Mouse (Mus musculus): ENCODE results near the gene Casp7. TPM values are rescaled to one million over a fixed set of nuclear protein-coding genes. Genes with fewer than 3 reads are reported as not detected.

The Casp7 gene
- polyA plus RNA-seq, 1 experiment from 2014 or later, result 19.6 TPM

GRCm38 (mm10) chr19:56378007-56378406 is 18.9 kb upstream of the Casp7 start:
- Histone ChIP-seq H3K27me3 (ENCODE audit: control insufficient read depth, insufficient read depth, low read length) (no peaks in the 10 kb centered on the region), H3K27ac (ENCODE audit: low read depth, low read length) (no peak overlapping the region), H3K36me3 (ENCODE audit: control insufficient read depth, insufficient read depth, low read length) (no peaks in the 10 kb centered on the region), H3K4me2 (ENCODE audit: low read depth, low read length, severe bottlenecking) (no peak overlapping the region), H3K9ac (ENCODE audit: low read length) (no peak overlapping the region), H3K9me3 (ENCODE audit: control insufficient read depth, low read length) (no peaks in the 10 kb centered on the region), H3K4me3 (ENCODE audit: low read depth, low read length) (no peak overlapping the region), H3K4me1 (replicated peaks; ENCODE audit: control insufficient read depth, insufficient read depth, low read length) (no peaks in the 10 kb centered on the region)
- ATAC-seq (replicated peaks; ENCODE audit: low FRiP score) (no peak), DNase-seq (ENCODE audit: low spot score) (no peak)
- 83% methylated on average over 5 of the region's 5 CpGs for WGBS

- H3K4me3 ChIP-seq (ENCODE audit: low read depth, low read length), result no peak overlapping the region
- no peak for DNase-seq (ENCODE audit: low spot score)
- H3K9ac ChIP-seq (ENCODE audit: low read length), result no peak overlapping the region
- no peaks in the 10 kb centered on the region for H3K36me3 ChIP-seq (ENCODE audit: control insufficient read depth, insufficient read depth, low read length)
- ATAC-seq (replicated peaks; ENCODE audit: low FRiP score), result no peak
- H3K9me3 ChIP-seq (ENCODE audit: control insufficient read depth, low read length), result no peaks in the 10 kb centered on the region
- no peaks in the 10 kb centered on the region for H3K27me3 ChIP-seq (ENCODE audit: control insufficient read depth, insufficient read depth, low read length)
- no peaks in the 10 kb centered on the region for H3K4me1 ChIP-seq (replicated peaks; ENCODE audit: control insufficient read depth, insufficient read depth, low read length)
- H3K27ac ChIP-seq (ENCODE audit: low read depth, low read length), result no peak overlapping the region
- no peak overlapping the region for H3K4me2 ChIP-seq (ENCODE audit: low read depth, low read length, severe bottlenecking)
- WGBS, result 87% methylated on average over 13 of the region's 13 CpGs
Observed at GRCm38 (mm10) chr19:56378554-56379172, 18.3 kb upstream of the Casp7 start.

GRCm38 (mm10) chr19:56380341-56380740 is 16.6 kb upstream of the Casp7 start:
- Histone ChIP-seq H3K27me3 (ENCODE audit: control insufficient read depth, insufficient read depth, low read length) (no peaks in the 10 kb centered on the region), H3K4me1 (replicated peaks; ENCODE audit: control insufficient read depth, insufficient read depth, low read length) (no peaks in the 10 kb centered on the region), H3K4me2 (ENCODE audit: low read depth, low read length, severe bottlenecking) (no peak overlapping the region), H3K9me3 (ENCODE audit: control insufficient read depth, low read length) (no peaks in the 10 kb centered on the region), H3K36me3 (ENCODE audit: control insufficient read depth, insufficient read depth, low read length) (no peaks in the 10 kb centered on the region), H3K9ac (ENCODE audit: low read length) (no peak overlapping the region), H3K4me3 (ENCODE audit: low read depth, low read length) (no peak overlapping the region), H3K27ac (ENCODE audit: low read depth, low read length) (no peak overlapping the region)
- ATAC-seq (replicated peaks; ENCODE audit: low FRiP score), result no peak
- 82% methylated on average over 7 of the region's 7 CpGs for WGBS
- DNase-seq (ENCODE audit: low spot score), result no peak

GRCm38 (mm10) chr19:56381407-56381806 is 15.5 kb upstream of the Casp7 start:
- ATAC-seq (replicated peaks; ENCODE audit: low FRiP score), result no peak
- DNase-seq (ENCODE audit: low spot score), result no peak
- no peak overlapping the region for H3K4me2 ChIP-seq (ENCODE audit: low read depth, low read length, severe bottlenecking)
- H3K36me3 ChIP-seq (ENCODE audit: control insufficient read depth, insufficient read depth, low read length), result no peaks in the 10 kb centered on the region
- no peaks in the 10 kb centered on the region for H3K9me3 ChIP-seq (ENCODE audit: control insufficient read depth, low read length)
- no peak overlapping the region for H3K4me3 ChIP-seq (ENCODE audit: low read depth, low read length)
- H3K27ac ChIP-seq (ENCODE audit: low read depth, low read length), result no peak overlapping the region
- 92% methylated on average over 10 of the region's 10 CpGs for WGBS
- H3K27me3 ChIP-seq (ENCODE audit: control insufficient read depth, insufficient read depth, low read length), result no peaks in the 10 kb centered on the region
- H3K9ac ChIP-seq (ENCODE audit: low read length), result no peak overlapping the region
- no peaks in the 10 kb centered on the region for H3K4me1 ChIP-seq (replicated peaks; ENCODE audit: control insufficient read depth, insufficient read depth, low read length)

GRCm38 (mm10) chr19:56385546-56385945 is 11.4 kb upstream of the Casp7 start:
- DNase-seq (ENCODE audit: low spot score) (no peak), ATAC-seq (replicated peaks; ENCODE audit: low FRiP score) (no peak)
- Histone ChIP-seq H3K36me3 (ENCODE audit: control insufficient read depth, insufficient read depth, low read length) (no peaks in the 10 kb centered on the region), H3K9me3 (ENCODE audit: control insufficient read depth, low read length) (no peaks in the 10 kb centered on the region), H3K9ac (ENCODE audit: low read length) (no peak overlapping the region), H3K27me3 (ENCODE audit: control insufficient read depth, insufficient read depth, low read length) (no peaks in the 10 kb centered on the region), H3K4me1 (replicated peaks; ENCODE audit: control insufficient read depth, insufficient read depth, low read length) (no peaks in the 10 kb centered on the region), H3K27ac (ENCODE audit: low read depth, low read length) (no peak overlapping the region), H3K4me3 (ENCODE audit: low read depth, low read length) (no peak overlapping the region), H3K4me2 (ENCODE audit: low read depth, low read length, severe bottlenecking) (no peak overlapping the region)
- WGBS, result 91% methylated on average over 5 of the region's 5 CpGs

- Histone ChIP-seq H3K9ac (ENCODE audit: low read length) (no peak overlapping the region), H3K27me3 (ENCODE audit: control insufficient read depth, insufficient read depth, low read length) (no peaks in the 10 kb centered on the region), H3K9me3 (ENCODE audit: control insufficient read depth, low read length) (no peaks in the 10 kb centered on the region), H3K4me3 (ENCODE audit: low read depth, low read length) (no peak overlapping the region), H3K4me1 (replicated peaks; ENCODE audit: control insufficient read depth, insufficient read depth, low read length) (no peaks in the 10 kb centered on the region), H3K4me2 (ENCODE audit: low read depth, low read length, severe bottlenecking) (no peak overlapping the region), H3K27ac (ENCODE audit: low read depth, low read length) (no peak overlapping the region), H3K36me3 (ENCODE audit: control insufficient read depth, insufficient read depth, low read length) (no peaks in the 10 kb centered on the region)
- no peak for ATAC-seq (replicated peaks; ENCODE audit: low FRiP score)
- WGBS, result 82% methylated on average over 10 of the region's 10 CpGs
- DNase-seq (ENCODE audit: low spot score), result no peak
Observed at GRCm38 (mm10) chr19:56386095-56386494, 10.8 kb upstream of the Casp7 start.

- Histone ChIP-seq H3K4me1 (replicated peaks; ENCODE audit: control insufficient read depth, insufficient read depth, low read length) (no peaks in the 10 kb centered on the region), H3K4me2 (ENCODE audit: low read depth, low read length, severe bottlenecking) (no peak overlapping the region), H3K9me3 (ENCODE audit: control insufficient read depth, low read length) (no peaks in the 10 kb centered on the region), H3K4me3 (ENCODE audit: low read depth, low read length) (no peak overlapping the region), H3K27me3 (ENCODE audit: control insufficient read depth, insufficient read depth, low read length) (no peaks in the 10 kb centered on the region), H3K36me3 (ENCODE audit: control insufficient read depth, insufficient read depth, low read length) (no peaks in the 10 kb centered on the region), H3K27ac (ENCODE audit: low read depth, low read length) (no peak overlapping the region), H3K9ac (ENCODE audit: low read length) (no peak overlapping the region)
- DNase-seq (ENCODE audit: low spot score) (no peak), ATAC-seq (replicated peaks; ENCODE audit: low FRiP score) (no peak)
- WGBS, result 86% methylated on average over 4 of the region's 4 CpGs
Observed at GRCm38 (mm10) chr19:56387726-56388302, 9.1 kb upstream of the Casp7 start.

GRCm38 (mm10) chr19:56389176-56389575 is 7.8 kb upstream of the Casp7 start:
- no peak overlapping the region for H3K9ac ChIP-seq (ENCODE audit: low read length)
- H3K27ac ChIP-seq (ENCODE audit: low read depth, low read length), result no peak overlapping the region
- H3K4me1 ChIP-seq (replicated peaks; ENCODE audit: control insufficient read depth, insufficient read depth, low read length), result no peaks in the 10 kb centered on the region
- ATAC-seq (replicated peaks; ENCODE audit: low FRiP score), result no peak
- H3K4me2 ChIP-seq (ENCODE audit: low read depth, low read length, severe bottlenecking), result no peak overlapping the region
- H3K9me3 ChIP-seq (ENCODE audit: control insufficient read depth, low read length), result no peaks in the 10 kb centered on the region
- WGBS, result 91% methylated on average over 11 of the region's 11 CpGs
- H3K4me3 ChIP-seq (ENCODE audit: low read depth, low read length), result no peak overlapping the region
- no peaks in the 10 kb centered on the region for H3K27me3 ChIP-seq (ENCODE audit: control insufficient read depth, insufficient read depth, low read length)
- no peak for DNase-seq (ENCODE audit: low spot score)
- no peaks in the 10 kb centered on the region for H3K36me3 ChIP-seq (ENCODE audit: control insufficient read depth, insufficient read depth, low read length)

GRCm38 (mm10) chr19:56389879-56390278 is 7.0 kb upstream of the Casp7 start, which contains the start of gene Nrap:
TSS of gene Nrap (minus strand) at chr19:56390037.
- Histone ChIP-seq H3K36me3 (ENCODE audit: control insufficient read depth, insufficient read depth, low read length) (no peaks in the 10 kb centered on the region), H3K4me2 (ENCODE audit: low read depth, low read length, severe bottlenecking) (no peak within 1 kb of the TSS), H3K27ac (ENCODE audit: low read depth, low read length) (no peak within 1 kb of the TSS), H3K27me3 (ENCODE audit: control insufficient read depth, insufficient read depth, low read length) (no peaks in the 10 kb centered on the region), H3K9ac (ENCODE audit: low read length) (no peak within 1 kb of the TSS), H3K9me3 (ENCODE audit: control insufficient read depth, low read length) (no peaks in the 10 kb centered on the region), H3K4me1 (replicated peaks; ENCODE audit: control insufficient read depth, insufficient read depth, low read length) (no peaks in the 10 kb centered on the region), H3K4me3 (ENCODE audit: low read depth, low read length) (no peak within 1 kb of the TSS)
- no peak for DNase-seq (ENCODE audit: low spot score)
- WGBS, result 90% methylated on average over 11 of the region's 11 CpGs
- no peak for ATAC-seq (replicated peaks; ENCODE audit: low FRiP score)
